Mouse (Mus musculus): ENCODE results near the gene Gm26661.

The Gm26661 gene

GRCm38 (mm10) chr14:7821341-7821740, 30.0 kb downstream of the Gm26661 start:
- DNase-seq: no peak

- DNase-seq: no peak
Observed at GRCm38 (mm10) chr14:7822693-7823092, 31.3 kb downstream of the Gm26661 start.

GRCm38 (mm10) chr14:7824651-7825268, 33.4 kb downstream of the Gm26661 start:
- no peak for DNase-seq

- DNase-seq: peak; percentile 16
Observed at GRCm38 (mm10) chr14:7826151-7826937, 35.0 kb downstream of the Gm26661 start.

GRCm38 (mm10) chr14:7829181-7829580, 37.8 kb downstream of the Gm26661 start:
- DNase-seq: no peak

GRCm38 (mm10) chr14:7831770-7832439, 40.5 kb downstream of the Gm26661 start:
- no peak for DNase-seq

- DNase-seq: peak; percentile 57
Observed at GRCm38 (mm10) chr14:7832440-7832783, 41.0 kb downstream of the Gm26661 start.

GRCm38 (mm10) chr14:7833458-7833857, 42.1 kb downstream of the Gm26661 start:
- no peak for DNase-seq

GRCm38 (mm10) chr14:7838564-7839089, 47.2 kb downstream of the Gm26661 start:
- DNase-seq: no peak

- DNase-seq: no peak
Observed at GRCm38 (mm10) chr14:7839950-7840514, 48.6 kb downstream of the Gm26661 start.

Data from right cerebral cortex, adult 18-20 months (tissue).